Mouse (Mus musculus): ENCODE data around the gene Mycn.

Mycn gene

GRCm38 (mm10) chr12:12941661-12942363 is at the start of gene Mycn:
Mycn (minus strand) TSS chr12:12941914.
- peak; percentile 95 for DNase-seq (ENCODE audit: low read depth, low spot score)

- no peak for DNase-seq (ENCODE audit: low read depth, low spot score)
Observed at GRCm38 (mm10) chr12:12987376-12987775, 45.7 kb upstream of the Mycn start.

- DNase-seq (ENCODE audit: low read depth, low spot score) = no peak
Observed at GRCm38 (mm10) chr12:12986612-12987206, 45.0 kb upstream of the Mycn start.

- no peak for DNase-seq (ENCODE audit: low read depth, low spot score)
Observed at GRCm38 (mm10) chr12:12983032-12983431, 41.3 kb upstream of the Mycn start.

GRCm38 (mm10) chr12:12975397-12975796 is 33.7 kb upstream of the Mycn start:
- no peak for DNase-seq (ENCODE audit: low read depth, low spot score)

GRCm38 (mm10) chr12:12972756-12973435 is 31.2 kb upstream of the Mycn start:
- peak; percentile 30 for DNase-seq (ENCODE audit: low read depth, low spot score)

GRCm38 (mm10) chr12:12967946-12968345 is 26.2 kb upstream of the Mycn start:
- no peak for DNase-seq (ENCODE audit: low read depth, low spot score)

- DNase-seq (ENCODE audit: low read depth, low spot score) = no peak
Observed at GRCm38 (mm10) chr12:12964856-12965255, 23.1 kb upstream of the Mycn start.

- no peak for DNase-seq (ENCODE audit: low read depth, low spot score)
Observed at GRCm38 (mm10) chr12:12947606-12948005, 5.9 kb upstream of the Mycn start.

- peak; percentile 23 for DNase-seq (ENCODE audit: low read depth, low spot score)
Observed at GRCm38 (mm10) chr12:12943288-12943687, 1.6 kb upstream of the Mycn start.

GRCm38 (mm10) chr12:12942364-12943050 is 793 bp upstream of the Mycn start:
- DNase-seq (ENCODE audit: low read depth, low spot score) = peak; percentile 92

GRCm38 (mm10) chr12:12941129-12941504 is 597 bp downstream of the Mycn start:
- peak; percentile 41 for DNase-seq (ENCODE audit: low read depth, low spot score)

- peak; percentile 55 for DNase-seq (ENCODE audit: low read depth, low spot score)
Observed at GRCm38 (mm10) chr12:12940466-12941128, 1.1 kb downstream of the Mycn start.

GRCm38 (mm10) chr12:12939581-12940465 is 1.9 kb downstream of the Mycn start:
- peak; percentile 48 for DNase-seq (ENCODE audit: low read depth, low spot score)

GRCm38 (mm10) chr12:12938850-12939249 is 2.9 kb downstream of the Mycn start:
- peak; percentile 90 for DNase-seq (ENCODE audit: low read depth, low spot score)

- DNase-seq (ENCODE audit: low read depth, low spot score) = peak; percentile 43
Observed at GRCm38 (mm10) chr12:12938361-12938760, 3.4 kb downstream of the Mycn start.

GRCm38 (mm10) chr12:12937746-12938145 is 4.0 kb downstream of the Mycn start:
- DNase-seq (ENCODE audit: low read depth, low spot score) = peak; percentile 17

- DNase-seq (ENCODE audit: low read depth, low spot score) = peak; percentile 8
Observed at GRCm38 (mm10) chr12:12937088-12937487, 4.6 kb downstream of the Mycn start.

GRCm38 (mm10) chr12:12932238-12932637 is 9.5 kb downstream of the Mycn start:
- DNase-seq (ENCODE audit: low read depth, low spot score) = peak; percentile 16

- no peak for DNase-seq (ENCODE audit: low read depth, low spot score)
Observed at GRCm38 (mm10) chr12:12928239-12928638, 13.5 kb downstream of the Mycn start.

Measured in mesoderm, embryonic 11.5 days (tissue).